Comparison of ENCODE assay signal across 10 mouse cellular contexts in genomic region chr4:145319274-145320226, GRCm38 (mm10). TPM values are rescaled to one million over a fixed set of nuclear protein-coding genes. Genes with fewer than 3 reads are reported as not detected.
DNase-seq lines count a peak whose midpoint lies in the region; ATAC-seq and TF ChIP-seq lines count a peak whose summit lies in the region.
"Had no signal": no experiment of that assay in that cellular context is flagged by ENCODE, and none has a peak within 500 bp of the region (broad histone marks: within the 10 kb centered on the region; RNA-seq: fewer than 3 reads in every experiment).

No protein-coding gene starts in this region.

- H3K4me2 ChIP-seq in heart, embryonic 11.5 days = no peak overlapping the region
- H3K4me2 ChIP-seq: liver, embryonic 13.5 days had no signal

- peak; percentile 98 for DNase-seq in heart, adult 11 months
- peak; percentile 84 for DNase-seq in 416B (ENCODE audit: low read depth)
- peak; percentile 2 for DNase-seq in brain, embryonic 14.5 days (ENCODE audit: low read depth)
- peak; percentile 4 to 18 for DNase-seq in kidney, postnatal 36 days
- no peak for DNase-seq in spleen, adult 12 weeks (ENCODE audit: low spot score)
- DNase-seq in urinary bladder, postnatal 4 days (ENCODE audit: low spot score in 2 of 2) = no peak
- DNase-seq: liver, embryonic 13.5 days had no signal

- no peak for TF ChIP-seq CTCF in brain, embryonic 14.5 days (IDR thresholded peaks at IDR 0.05; ENCODE audit: borderline replicate concordance, extremely low read depth, insufficient read depth, insufficient read length)

- peaks cover 14% of the 10 kb centered on the region for H3K27me3 ChIP-seq in heart, embryonic 11.5 days (ENCODE audit: control insufficient read depth, insufficient read depth, low read length)

- 72% methylated on average over 4 of the region's 4 CpGs for WGBS in heart, embryonic 11.5 days (ENCODE audit: insufficient replicate concordance)

- no peak overlapping the region for H3K27ac ChIP-seq in heart, embryonic 11.5 days (ENCODE audit: low read depth, low read length)
- H3K27ac ChIP-seq: liver, embryonic 13.5 days had no signal

- TF ChIP-seq POLR2A in brain, embryonic 14.5 days (IDR thresholded peaks at IDR 0.05; ENCODE audit: borderline replicate concordance, extremely low read depth, insufficient read depth, insufficient read length, poor library complexity, severe bottlenecking) = no peak

- H3K36me3 ChIP-seq in heart, embryonic 11.5 days (ENCODE audit: control insufficient read depth, insufficient read depth, low read length) = no peaks in the 10 kb centered on the region
- H3K36me3 ChIP-seq: G1E; liver, embryonic 13.5 days had no signal

- no peak overlapping the region for H3K9ac ChIP-seq in heart, embryonic 11.5 days (ENCODE audit: low read depth, low read length)
- H3K9ac ChIP-seq: liver, embryonic 13.5 days had no signal

- no peaks in the 10 kb centered on the region for H3K9me3 ChIP-seq in heart, embryonic 11.5 days (replicated peaks; ENCODE audit: control insufficient read depth, low read length)
- H3K9me3 ChIP-seq: liver, embryonic 13.5 days had no signal

- no peaks in the 10 kb centered on the region for H3K4me1 ChIP-seq in heart, embryonic 11.5 days (ENCODE audit: control insufficient read depth, insufficient read depth, low read length)
- H3K4me1 ChIP-seq: liver, embryonic 13.5 days had no signal

- no peak for ATAC-seq in heart, embryonic 11.5 days (replicated peaks; ENCODE audit: insufficient number of reproducible peaks, low FRiP score, low TSS enrichment)
- no peak for ATAC-seq in megakaryocyte, adult 5-6 weeks (ENCODE audit: poor library complexity, severe bottlenecking)

- no peak overlapping the region for H3K4me3 ChIP-seq in heart, embryonic 11.5 days (ENCODE audit: low read depth, low read length)
- H3K4me3 ChIP-seq: liver, embryonic 13.5 days had no signal

RNA-seq across cellular contexts. Expression of gene Tnfrsf8, which starts 4.6 kb away (rescaled TPM):
- 0.04 and 0.08 TPM in 2 replicates for polyA plus RNA-seq in heart, embryonic 11.5 days (2014; fragmentation: Nextera tagmentation; extraction: Ambion mirVana)
- 0.30 and 0.40 TPM in 2 replicates for polyA plus RNA-seq in brain, embryonic 14.5 days (2012; rRNA removed)
- 1.1 and 2.7 TPM in 2 replicates for total RNA-seq in megakaryocyte, adult 5-6 weeks (2015)
- 1.7 and 2.8 TPM in 2 replicates for total RNA-seq in megakaryocyte, adult 5-6 weeks (2017)
- polyA plus RNA-seq: G1E; liver, embryonic 13.5 days had no signal

Comparison
In these comparisons a context has a peak if more than half of its experiments do, and no peak if none do; other contexts are left out.
1. DNase-seq: peak in heart, adult 11 months (single experiment), 416B (single experiment), brain, embryonic 14.5 days (single experiment) and kidney, postnatal 36 days (2 of 2); none in spleen, adult 12 weeks (single experiment) and urinary bladder, postnatal 4 days (0 of 2).